Mouse (Mus musculus) olfactory bulb, adult 2 months (tissue): ENCODE measurements around the gene Cytip.

Experiments used
- CTCF ChIP-seq: fragments of 200-500 bp; IDR thresholded peaks from 2 replicates; pipeline ENCODE4 v1.5.1; 2012; ENCODE audit warnings: low read depth, mild to moderate bottlenecking, low read length, moderate library complexity; ENCODE audit not compliant: insufficient read depth
- POLR2A ChIP-seq: fragments of 200-500 bp; IDR thresholded peaks from 2 replicates; pipeline ENCODE4 v1.6.1; 2012; ENCODE audit warnings: mild to moderate bottlenecking, low read depth, low read length, moderate library complexity; ENCODE audit not compliant: insufficient read depth

GRCm38 (mm10) chr2:58237487-58237886, 42.2 kb upstream of the Cytip start:
- TF ChIP-seq CTCF (no peak), POLR2A (no peak)
